Mouse (Mus musculus) C2C12 (cell line): ENCODE data around the gene Rtf1. TPM values are rescaled to one million over a fixed set of nuclear protein-coding genes. Genes with fewer than 3 reads are reported as not detected.

Experiments used
- H3K27me3 ChIP-seq: one replicate; pipeline ENCODE4 v1.6.1; 2011; ENCODE audit not compliant: control insufficient read depth, insufficient read depth, insufficient read length
- H3K36me3 ChIP-seq: one replicate; pipeline ENCODE4 v1.6.1; 2011; ENCODE audit not compliant: control insufficient read depth, insufficient read depth
- H3K4me3 ChIP-seq: one replicate; pipeline ENCODE4 v1.5.1; 2011; ENCODE audit warnings: mild to moderate bottlenecking, control low read depth; ENCODE audit not compliant: poor library complexity, insufficient read depth, severe bottlenecking
- H3K79me2 ChIP-seq: one replicate; pipeline ENCODE4 v1.6.1; 2011; ENCODE audit not compliant: control insufficient read depth, insufficient read depth
- H3K79me3 ChIP-seq: one replicate; pipeline ENCODE4 v1.6.1; 2011; ENCODE audit warnings: low read depth, control low read depth
- H3ac ChIP-seq: one replicate; pipeline ENCODE3; 2011; ENCODE audit warnings: low read depth; ENCODE audit not compliant: control insufficient read depth, insufficient read length
- CEBPB ChIP-seq: IDR thresholded peaks from one replicate; pipeline ENCODE4 v1.6.1; 2011; ENCODE audit warnings: low read depth, mild to moderate bottlenecking, control low read depth, moderate library complexity
- CTCF ChIP-seq: IDR thresholded peaks from one replicate; pipeline ENCODE4 v1.5.1; 2011; ENCODE audit not compliant: control insufficient read depth, insufficient read depth, insufficient read length
- FOSL1 ChIP-seq: IDR thresholded peaks from one replicate; pipeline ENCODE4 v1.8.0; 2011; ENCODE audit warnings: mild to moderate bottlenecking, low read length; ENCODE audit not compliant: poor library complexity, insufficient read depth, severe bottlenecking
- MAX ChIP-seq: IDR thresholded peaks from one replicate; pipeline ENCODE4 v1.6.1; 2011; ENCODE audit warnings: mild to moderate bottlenecking, control low read depth
- MYOD1 ChIP-seq: IDR thresholded peaks from one replicate; pipeline ENCODE4 v1.6.1; 2011; ENCODE audit warnings: low read depth; ENCODE audit not compliant: control insufficient read depth, insufficient read length
- MYOG ChIP-seq: IDR thresholded peaks from one replicate; pipeline ENCODE4 v1.6.1; 2011; ENCODE audit not compliant: control insufficient read depth, insufficient read length; ENCODE audit errors: extremely low read depth
- USF1 ChIP-seq: IDR thresholded peaks from one replicate; pipeline ENCODE4 v1.6.1; 2011; ENCODE audit warnings: low read depth, mild to moderate bottlenecking, control low read depth, moderate library complexity
- polyA plus RNA-seq: library from polyadenylated mRNA; unstranded; fragments of >200 nt; fragmentation: generic; extraction: Trizol; gene quantifications from one replicate; pipeline ENCODE4 v1.2.1, GENCODE M21; 2012; ENCODE audit warnings: missing spikeins

Rtf1 gene
- polyA plus RNA-seq, 1 experiment = 9.5 TPM

- Histone ChIP-seq H3K4me3 (peak overlapping the region; percentile 29), H3K79me3 (no peaks in the 10 kb centered on the region), H3K79me2 (no peaks in the 10 kb centered on the region), H3K27me3 (no peaks in the 10 kb centered on the region), H3ac (peak overlapping the region; percentile 15), H3K36me3 (no peaks in the 10 kb centered on the region)
- TF ChIP-seq USF1 (no peak), FOSL1 (no peak), CEBPB (no peak), MYOD1 (no peak), MYOG (no peak), MAX (no peak), CTCF (no peak)
Measured at GRCm38 (mm10) chr2:119742461-119743175, 67.8 kb downstream of the Rtf1 start.

GRCm38 (mm10) chr2:119743176-119743807 is 68.4 kb downstream of the Rtf1 start:
- Histone ChIP-seq H3K4me3 (no peak overlapping the region), H3K79me3 (no peaks in the 10 kb centered on the region), H3ac (no peak overlapping the region), H3K36me3 (no peaks in the 10 kb centered on the region), H3K27me3 (no peaks in the 10 kb centered on the region), H3K79me2 (no peaks in the 10 kb centered on the region)
- TF ChIP-seq FOSL1 (no peak), CEBPB (no peak), USF1 (no peak), MYOG (no peak), CTCF (no peak), MAX (no peak), MYOD1 (no peak)

- Histone ChIP-seq H3K36me3 (no peaks in the 10 kb centered on the region), H3K4me3 (no peak overlapping the region), H3K79me2 (no peaks in the 10 kb centered on the region), H3ac (no peak overlapping the region), H3K27me3 (no peaks in the 10 kb centered on the region), H3K79me3 (no peaks in the 10 kb centered on the region)
- no peak for TF ChIP-seq MYOD1
- no peak for TF ChIP-seq FOSL1
- TF ChIP-seq USF1 = no peak
- no peak for TF ChIP-seq MAX
- no peak for TF ChIP-seq MYOG
- TF ChIP-seq CTCF = no peak
- no peak for TF ChIP-seq CEBPB
Measured at GRCm38 (mm10) chr2:119743808-119744162, 68.9 kb downstream of the Rtf1 start.

GRCm38 (mm10) chr2:119744163-119745111 is 69.6 kb downstream of the Rtf1 start:
- no peak overlapping the region for H3K4me3 ChIP-seq
- peaks cover 5% of the 10 kb centered on the region for H3K27me3 ChIP-seq
- no peak overlapping the region for H3ac ChIP-seq
- no peaks in the 10 kb centered on the region for H3K36me3 ChIP-seq
- no peaks in the 10 kb centered on the region for H3K79me2 ChIP-seq
- TF ChIP-seq USF1 = no peak
- no peak for TF ChIP-seq CEBPB
- no peak for TF ChIP-seq FOSL1
- TF ChIP-seq MAX = no peak
- no peak for TF ChIP-seq MYOD1
- TF ChIP-seq CTCF = no peak
- TF ChIP-seq MYOG = no peak
- no peaks in the 10 kb centered on the region for H3K79me3 ChIP-seq

GRCm38 (mm10) chr2:119745281-119745680 is 70.4 kb downstream of the Rtf1 start:
- Histone ChIP-seq H3K27me3 (peaks cover 14% of the 10 kb centered on the region), H3K79me2 (no peaks in the 10 kb centered on the region), H3K79me3 (no peaks in the 10 kb centered on the region), H3K36me3 (no peaks in the 10 kb centered on the region), H3ac (no peak overlapping the region), H3K4me3 (no peak overlapping the region)
- TF ChIP-seq USF1 (no peak), MYOG (no peak), MAX (no peak), FOSL1 (no peak), MYOD1 (no peak), CEBPB (no peak), CTCF (no peak)
